8 mouse cellular contexts compared by ENCODE assay signal in the genomic region with DNA sequence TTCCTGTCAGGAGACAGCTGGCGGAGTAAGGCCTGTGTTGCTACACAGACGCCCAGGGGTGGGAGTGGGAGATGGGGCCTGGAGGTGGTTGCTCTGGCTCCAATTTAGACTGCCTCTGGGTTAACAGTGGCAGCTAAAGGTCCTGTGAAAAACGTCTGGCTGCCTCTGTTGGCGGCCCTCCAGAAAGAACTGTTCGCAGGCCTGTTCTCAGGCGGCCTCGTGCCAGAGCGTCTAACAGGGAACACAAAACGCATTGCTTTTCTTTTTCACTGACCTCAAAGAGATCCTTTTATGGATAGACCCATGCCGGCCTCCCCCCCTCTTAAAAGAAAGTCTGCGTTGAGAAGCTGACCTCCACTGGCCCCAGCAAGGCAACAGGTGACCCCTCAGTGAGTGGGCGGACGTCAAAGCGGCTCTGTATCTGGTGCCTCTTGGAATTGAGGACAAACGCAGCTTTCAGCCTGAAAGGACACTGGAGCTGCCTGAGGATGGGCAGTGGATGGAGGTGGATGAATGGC.
A peak's percentile ranks its signal among the peaks of the same experiment; 100 is the strongest.
DNase-seq lines count a peak whose midpoint lies in the region; ATAC-seq and TF ChIP-seq lines count a peak whose summit lies in the region.

No protein-coding gene starts in this region.

- H3K9ac ChIP-seq in liver, adult 2 months (ENCODE audit: low read depth, low read length): no peak overlapping the region
- H3K9ac ChIP-seq in liver, embryonic 11.5 days (ENCODE audit: low read depth, low read length): no peak overlapping the region
- no peak overlapping the region for H3K9ac ChIP-seq in forebrain, embryonic 13.5 days
- no peak overlapping the region for H3K9ac ChIP-seq in heart, embryonic 12.5 days
- no peak overlapping the region for H3K9ac ChIP-seq in kidney, embryonic 14.5 days (ENCODE audit: low read depth, low read length)

- no peak for ATAC-seq in liver, embryonic 11.5 days (replicated peaks; ENCODE audit: low FRiP score)
- ATAC-seq in forebrain, embryonic 13.5 days: peak; percentile 91
- peak; percentile 88 for ATAC-seq in heart, embryonic 12.5 days (ENCODE audit: insufficient number of reproducible peaks, low FRiP score)
- peak; percentile 91 for ATAC-seq in kidney, embryonic 14.5 days (ENCODE audit: low FRiP score, low TSS enrichment)
- ATAC-seq in megakaryocyte, adult 5-6 weeks (ENCODE audit: poor library complexity, severe bottlenecking): no peak

- 65% methylated on average over 15 of the region's 15 CpGs for WGBS in liver, adult 2 months
- 66% methylated on average over 15 of the region's 15 CpGs for WGBS in liver, embryonic 11.5 days
- 31% methylated on average over 15 of the region's 15 CpGs for WGBS in forebrain, embryonic 13.5 days
- 30% methylated on average over 15 of the region's 15 CpGs for WGBS in heart, embryonic 12.5 days
- WGBS in kidney, embryonic 14.5 days: 30% methylated on average over 15 of the region's 15 CpGs
- WGBS in limb, embryonic 10.5 days: 55% methylated on average over 15 of the region's 15 CpGs

- no peak overlapping the region for H3K27ac ChIP-seq in liver, adult 2 months (replicated peaks; ENCODE audit: insufficient read depth, low read depth, low read length)
- H3K27ac ChIP-seq in liver, embryonic 11.5 days (ENCODE audit: low read depth, low read length): no peak overlapping the region
- H3K27ac ChIP-seq in forebrain, embryonic 13.5 days: no peak overlapping the region; the same call in 1 of the 2 replicates
- H3K27ac ChIP-seq in heart, embryonic 12.5 days (ENCODE audit: poor library complexity, severe bottlenecking): peak overlapping the region; percentile 52
- H3K27ac ChIP-seq in kidney, embryonic 14.5 days (ENCODE audit: low read depth, low read length): no peak overlapping the region
- peak overlapping the region; percentile 44; the same call in 1 of the 2 replicates for H3K27ac ChIP-seq in limb, embryonic 10.5 days

- H3K9me3 ChIP-seq in liver, embryonic 11.5 days (ENCODE audit: control insufficient read depth, low read length): no peaks in the 10 kb centered on the region
- no peaks in the 10 kb centered on the region for H3K9me3 ChIP-seq in forebrain, embryonic 13.5 days (replicated peaks)
- H3K9me3 ChIP-seq in heart, embryonic 12.5 days (replicated peaks): no peaks in the 10 kb centered on the region
- no peaks in the 10 kb centered on the region for H3K9me3 ChIP-seq in kidney, embryonic 14.5 days (ENCODE audit: control insufficient read depth, low read length)
- H3K9me3 ChIP-seq in limb, embryonic 10.5 days (replicated peaks): no peaks in the 10 kb centered on the region

- H3K4me2 ChIP-seq in liver, embryonic 11.5 days: no peak overlapping the region
- no peak overlapping the region for H3K4me2 ChIP-seq in forebrain, embryonic 13.5 days
- no peak overlapping the region for H3K4me2 ChIP-seq in heart, embryonic 12.5 days
- H3K4me2 ChIP-seq in kidney, embryonic 14.5 days (replicated peaks; ENCODE audit: low read depth, low read length): no peak overlapping the region

- no peaks in the 10 kb centered on the region for H3K79me2 ChIP-seq in liver, adult 2 months (ENCODE audit: control insufficient read depth, insufficient read depth, low read length)

- no peak overlapping the region for H3K4me3 ChIP-seq in liver, adult 2 months (ENCODE audit: insufficient read depth, low read depth, low read length)
- no peak overlapping the region for H3K4me3 ChIP-seq in liver, embryonic 11.5 days (ENCODE audit: low read depth, low read length)
- H3K4me3 ChIP-seq in forebrain, embryonic 13.5 days: no peak overlapping the region
- no peak overlapping the region for H3K4me3 ChIP-seq in heart, embryonic 12.5 days
- no peak overlapping the region for H3K4me3 ChIP-seq in kidney, embryonic 14.5 days (ENCODE audit: low read length)
- H3K4me3 ChIP-seq in limb, embryonic 10.5 days: no peak overlapping the region

- H3K4me1 ChIP-seq in liver, adult 2 months (ENCODE audit: control insufficient read depth, insufficient read depth, low read length): no peaks in the 10 kb centered on the region
- H3K4me1 ChIP-seq in liver, embryonic 11.5 days (replicated peaks; ENCODE audit: control insufficient read depth, insufficient read depth, low read length): no peaks in the 10 kb centered on the region
- H3K4me1 ChIP-seq in forebrain, embryonic 13.5 days: peaks cover 11% of the 10 kb centered on the region
- peaks cover 11% of the 10 kb centered on the region for H3K4me1 ChIP-seq in heart, embryonic 12.5 days (replicated peaks)
- H3K4me1 ChIP-seq in kidney, embryonic 14.5 days (ENCODE audit: control insufficient read depth, insufficient read depth, low read length): peaks cover 3% of the 10 kb centered on the region; the same call in 1 of the 2 replicates
- H3K4me1 ChIP-seq in limb, embryonic 10.5 days: peaks cover 11% of the 10 kb centered on the region

- H3K36me3 ChIP-seq in liver, adult 2 months (ENCODE audit: control insufficient read depth, insufficient read depth, low read length): no peaks in the 10 kb centered on the region
- H3K36me3 ChIP-seq in liver, embryonic 11.5 days (ENCODE audit: control insufficient read depth, insufficient read depth, low read length): no peaks in the 10 kb centered on the region
- no peaks in the 10 kb centered on the region for H3K36me3 ChIP-seq in forebrain, embryonic 13.5 days (ENCODE audit: poor library complexity, severe bottlenecking)
- H3K36me3 ChIP-seq in heart, embryonic 12.5 days: no peaks in the 10 kb centered on the region
- H3K36me3 ChIP-seq in kidney, embryonic 14.5 days (ENCODE audit: control insufficient read depth, insufficient read depth, low read length): no peaks in the 10 kb centered on the region
- H3K36me3 ChIP-seq in limb, embryonic 10.5 days: no peaks in the 10 kb centered on the region

- TF ChIP-seq CTCF in liver, adult 2 months (IDR thresholded peaks at IDR 0.05; ENCODE audit: low read depth, low read length): no peak

- no peaks in the 10 kb centered on the region for H3K27me3 ChIP-seq in liver, adult 2 months (ENCODE audit: control insufficient read depth, insufficient read depth, low read length)
- H3K27me3 ChIP-seq in liver, embryonic 11.5 days (replicated peaks; ENCODE audit: control insufficient read depth, insufficient read depth, low read length): no peaks in the 10 kb centered on the region
- H3K27me3 ChIP-seq in forebrain, embryonic 13.5 days: no peaks in the 10 kb centered on the region
- no peaks in the 10 kb centered on the region for H3K27me3 ChIP-seq in heart, embryonic 12.5 days (replicated peaks)
- H3K27me3 ChIP-seq in kidney, embryonic 14.5 days (ENCODE audit: control insufficient read depth, insufficient read depth, low read length): no peaks in the 10 kb centered on the region
- no peaks in the 10 kb centered on the region for H3K27me3 ChIP-seq in limb, embryonic 10.5 days (ENCODE audit: low read depth, poor library complexity, severe bottlenecking)

- peak; percentile 18 for DNase-seq in liver, adult 2 months (ENCODE audit: extremely low read depth, low read depth, low spot score)
- DNase-seq in liver, embryonic 11.5 days (ENCODE audit: low spot score): no peak
- peak; percentile 37 for DNase-seq in limb, embryonic 10.5 days (ENCODE audit: low spot score)
- peak; percentile 38 for DNase-seq in ovary, adult 18-20 months (ENCODE audit: low spot score)

- TF ChIP-seq POLR2A in liver, adult 2 months (IDR thresholded peaks at IDR 0.05; ENCODE audit: extremely low read depth, insufficient read depth, low read length): no peak

Comparison
In these comparisons a context has a peak if more than half of its experiments do, and no peak if none do; other contexts are left out.
1. H3K27ac ChIP-seq: peak in heart, embryonic 12.5 days (single experiment) and limb, embryonic 10.5 days (single experiment); none in liver, adult 2 months (single experiment), liver, embryonic 11.5 days (single experiment), forebrain, embryonic 13.5 days (single experiment) and kidney, embryonic 14.5 days (single experiment).
2. ATAC-seq: peak in forebrain, embryonic 13.5 days (single experiment), heart, embryonic 12.5 days (single experiment) and kidney, embryonic 14.5 days (single experiment); none in liver, embryonic 11.5 days (single experiment) and megakaryocyte, adult 5-6 weeks (single experiment).